Mouse (Mus musculus) heart, adult 2 months (tissue): Measurements from ENCODE around the gene Tmem30a.

ENCODE experiments used
- CTCF ChIP-seq: fragments of 200-600 bp; IDR thresholded peaks from 2 replicates; pipeline ENCODE4 v1.8.1; 2022; ENCODE audit warnings: antibody characterized with exemption, mild to moderate bottlenecking, moderate library complexity
- EP300 ChIP-seq: fragments of 200-500 bp; IDR thresholded peaks from 2 replicates; pipeline ENCODE4 v1.6.1; 2011; ENCODE audit warnings: low read depth, low read length, control low read depth; ENCODE audit not compliant: insufficient read depth

GRCm38 (mm10) chr9:79809411-79809810 lies 16.1 kb upstream of the Tmem30a start:
- TF ChIP-seq EP300 (no peak), CTCF (no peak)
